Mouse (Mus musculus): Measurements from ENCODE around the gene Snrpg. TPM values are rescaled to one million over a fixed set of nuclear protein-coding genes. Genes with fewer than 3 reads are reported as not detected.

The Snrpg gene
- polyA plus RNA-seq, 1 experiment from 2014 or later, result 723 TPM

GRCm38 (mm10) chr6:86426358-86426757 is 55.3 kb downstream of the Snrpg start, which contains the start of gene Gm44790:
Gene Gm44790 (plus strand): TSS chr6:86426658.
- H3K27me3 ChIP-seq (ENCODE audit: insufficient read depth, low read length), result no peaks in the 10 kb centered on the region
- no peak within 1 kb of the TSS for H3K27ac ChIP-seq (ENCODE audit: low read depth)
- no peak within 1 kb of the TSS for H3K4me2 ChIP-seq
- TF ChIP-seq CTCF (IDR thresholded peaks at IDR 0.05; ENCODE audit: low read depth), result no peak
- no peak within 1 kb of the TSS for H3K9ac ChIP-seq
- no peak within 1 kb of the TSS for H3K4me3 ChIP-seq (ENCODE audit: low read depth, low read length)
- H3K36me3 ChIP-seq (ENCODE audit: insufficient read depth), result peaks cover 82% of the 10 kb centered on the region
- WGBS, result 98% methylated on average over 1 of the region's 1 CpGs
- H3K4me1 ChIP-seq (ENCODE audit: insufficient read depth), result no peaks in the 10 kb centered on the region
- DNase-seq, result no peak
- no peaks in the 10 kb centered on the region for H3K9me3 ChIP-seq (ENCODE audit: low read depth, low read length)
- ATAC-seq (ENCODE audit: insufficient read depth), result no peak

Other genes starting within 250 kb of the Snrpg start
- gene Tgfa, start 176.1 kb upstream of the Snrpg start, polyA plus RNA-seq (2014; fragmentation: Nextera tagmentation; extraction: Ambion mirVana), result 4.4 and 4.9 TPM in 2 replicates
- gene Fam136a, start 5.7 kb upstream of the Snrpg start, polyA plus RNA-seq (2014; fragmentation: Nextera tagmentation; extraction: Ambion mirVana), result 129 and 130 TPM in 2 replicates
- 83.5 and 88.1 TPM in 2 replicates for gene Pcyox1, start 25.9 kb downstream of the Snrpg start, polyA plus RNA-seq (2014; fragmentation: Nextera tagmentation; extraction: Ambion mirVana)
- gene Tia1, start 32.9 kb downstream of the Snrpg start, polyA plus RNA-seq (2014; fragmentation: Nextera tagmentation; extraction: Ambion mirVana), result 208 and 219 TPM in 2 replicates
- 0.72 TPM in 1 of 2 replicates, not detected in the other for gene Gm44790, start 55.4 kb downstream of the Snrpg start, polyA plus RNA-seq (2014; fragmentation: Nextera tagmentation; extraction: Ambion mirVana)
- gene C87436, start 67.1 kb downstream of the Snrpg start, polyA plus RNA-seq (2014; fragmentation: Nextera tagmentation; extraction: Ambion mirVana), result 22.2 and 24.3 TPM in 2 replicates
- gene Pcbp1, start 155.0 kb downstream of the Snrpg start, polyA plus RNA-seq (2014; fragmentation: Nextera tagmentation; extraction: Ambion mirVana), result 552 and 588 TPM in 2 replicates